Mouse (Mus musculus): ENCODE data around the gene Slc31a2. TPM values are rescaled to one million over a fixed set of nuclear protein-coding genes. Genes with fewer than 3 reads are reported as not detected.

Slc31a2 gene
- polyA plus RNA-seq, 1 experiment, result 33.0 TPM

- Histone ChIP-seq H3K27me3 (replicated peaks; ENCODE audit: control insufficient read depth, insufficient read depth, low read length) (no peaks in the 10 kb centered on the region), H3K4me3 (ENCODE audit: insufficient read depth, low read depth, low read length) (no peak overlapping the region), H3K27ac (ENCODE audit: insufficient read depth, low read depth, low read length) (no peak overlapping the region), H3K36me3 (ENCODE audit: control insufficient read depth, insufficient read depth, low read length) (no peaks in the 10 kb centered on the region; the same call in none of the 2 replicates), H3K4me1 (ENCODE audit: control insufficient read depth, insufficient read depth, low read length) (peaks cover 8% of the 10 kb centered on the region)
- no peak for TF ChIP-seq POLR2A (IDR thresholded peaks at IDR 0.05; ENCODE audit: low read depth, low read length)
- TF ChIP-seq CTCF (conservative IDR thresholded peaks at IDR 0.05; ENCODE audit: insufficient read depth, insufficient read length, low read depth, low read length), result no peak
- DNase-seq, result no peak
- 86% methylated on average over 9 of the region's 9 CpGs for WGBS
Observed at GRCm38 (mm10) chr4:62290816-62291505, 28.6 kb downstream of the Slc31a2 start.

DNA sequence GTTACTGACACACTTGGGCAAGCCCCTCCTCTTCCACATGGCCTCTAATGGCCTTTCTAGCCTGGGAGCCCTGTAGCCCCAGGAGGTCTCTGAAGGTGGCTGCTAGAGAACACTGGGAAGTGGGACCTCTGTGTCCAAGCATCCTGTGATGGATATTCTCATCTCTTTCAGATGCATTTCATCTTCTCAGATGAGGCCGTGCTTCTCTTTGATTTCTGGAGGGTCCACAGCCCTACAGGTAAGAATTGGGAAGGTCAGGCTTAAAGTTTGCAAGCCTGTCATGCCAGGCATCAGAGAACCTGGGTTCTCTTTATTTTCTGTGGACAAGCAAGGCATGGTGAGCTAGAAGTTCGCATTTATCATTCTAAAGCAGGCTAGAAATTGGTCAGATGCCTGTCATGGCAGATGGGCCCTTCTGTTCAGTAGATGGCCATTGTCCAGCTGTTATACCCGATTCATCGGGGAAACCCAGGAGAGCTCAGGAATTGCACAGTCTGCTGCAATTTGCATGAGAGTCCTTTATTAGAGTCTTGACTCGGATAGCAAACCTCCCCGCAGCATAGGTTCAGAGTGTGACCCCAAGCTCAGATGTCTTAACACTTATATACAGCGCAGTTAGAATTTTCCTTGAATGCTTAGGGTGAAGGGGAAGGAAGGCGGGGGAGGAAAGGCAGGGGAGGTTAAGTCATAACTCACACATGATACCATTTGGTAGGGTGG, 30.3 kb downstream of the Slc31a2 start:
- peaks cover 1% of the 10 kb centered on the region for H3K4me1 ChIP-seq (ENCODE audit: control insufficient read depth, insufficient read depth, low read length)
- H3K27me3 ChIP-seq (replicated peaks; ENCODE audit: control insufficient read depth, insufficient read depth, low read length), result no peaks in the 10 kb centered on the region
- DNase-seq, result no peak
- no peak overlapping the region for H3K4me3 ChIP-seq (ENCODE audit: insufficient read depth, low read depth, low read length)
- H3K36me3 ChIP-seq (ENCODE audit: control insufficient read depth, insufficient read depth, low read length), result no peaks in the 10 kb centered on the region; the same call in none of the 2 replicates
- TF ChIP-seq CTCF (conservative IDR thresholded peaks at IDR 0.05; ENCODE audit: insufficient read depth, insufficient read length, low read depth, low read length), result no peak
- TF ChIP-seq POLR2A (IDR thresholded peaks at IDR 0.05; ENCODE audit: low read depth, low read length), result no peak
- WGBS, result 69% methylated on average over 8 of the region's 8 CpGs
- H3K27ac ChIP-seq (ENCODE audit: insufficient read depth, low read depth, low read length), result no peak overlapping the region

GRCm38 (mm10) chr4:62293219-62293861, 31.0 kb downstream of the Slc31a2 start:
- no peak for DNase-seq
- 67% methylated on average over 10 of the region's 10 CpGs for WGBS
- no peak for TF ChIP-seq CTCF (conservative IDR thresholded peaks at IDR 0.05; ENCODE audit: insufficient read depth, insufficient read length, low read depth, low read length)
- TF ChIP-seq POLR2A (IDR thresholded peaks at IDR 0.05; ENCODE audit: low read depth, low read length), result no peak
- Histone ChIP-seq H3K36me3 (ENCODE audit: control insufficient read depth, insufficient read depth, low read length) (no peaks in the 10 kb centered on the region; the same call in none of the 2 replicates), H3K4me1 (ENCODE audit: control insufficient read depth, insufficient read depth, low read length) (no peaks in the 10 kb centered on the region; the same call in 1 of the 2 replicates), H3K4me3 (ENCODE audit: insufficient read depth, low read depth, low read length) (no peak overlapping the region), H3K27ac (ENCODE audit: insufficient read depth, low read depth, low read length) (no peak overlapping the region), H3K27me3 (replicated peaks; ENCODE audit: control insufficient read depth, insufficient read depth, low read length) (no peaks in the 10 kb centered on the region)

DNA sequence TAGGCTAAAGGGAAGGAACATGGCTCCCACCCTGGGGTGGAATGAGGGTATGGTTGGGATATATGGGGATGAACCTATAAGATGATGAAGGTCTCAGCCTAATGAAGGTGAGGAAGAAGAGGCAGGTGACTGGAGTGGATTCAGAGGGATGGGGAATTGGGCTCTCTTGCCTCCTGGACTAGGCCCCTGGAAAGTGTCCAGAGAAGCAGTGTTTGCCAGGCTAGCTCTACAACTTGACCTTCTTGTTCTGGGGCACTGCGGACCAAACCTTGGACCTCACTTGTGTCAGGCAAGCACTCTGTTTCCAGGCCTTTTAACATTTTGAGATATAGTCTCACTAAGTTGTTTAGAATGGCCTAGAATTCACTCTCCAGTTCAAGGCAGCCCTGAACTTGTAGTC, 32.4 kb downstream of the Slc31a2 start:
- H3K27me3 ChIP-seq (replicated peaks; ENCODE audit: control insufficient read depth, insufficient read depth, low read length), result no peaks in the 10 kb centered on the region
- H3K36me3 ChIP-seq (ENCODE audit: control insufficient read depth, insufficient read depth, low read length), result no peaks in the 10 kb centered on the region; the same call in none of the 2 replicates
- no peak overlapping the region for H3K27ac ChIP-seq (ENCODE audit: insufficient read depth, low read depth, low read length)
- no peak for TF ChIP-seq CTCF (conservative IDR thresholded peaks at IDR 0.05; ENCODE audit: insufficient read depth, insufficient read length, low read depth, low read length)
- TF ChIP-seq POLR2A (IDR thresholded peaks at IDR 0.05; ENCODE audit: low read depth, low read length), result no peak
- H3K4me3 ChIP-seq (ENCODE audit: insufficient read depth, low read depth, low read length), result no peak overlapping the region
- WGBS, result 54% methylated on average over 1 of the region's 1 CpGs
- no peaks in the 10 kb centered on the region for H3K4me1 ChIP-seq (ENCODE audit: control insufficient read depth, insufficient read depth, low read length)
- peak; percentile 52 for DNase-seq

DNA sequence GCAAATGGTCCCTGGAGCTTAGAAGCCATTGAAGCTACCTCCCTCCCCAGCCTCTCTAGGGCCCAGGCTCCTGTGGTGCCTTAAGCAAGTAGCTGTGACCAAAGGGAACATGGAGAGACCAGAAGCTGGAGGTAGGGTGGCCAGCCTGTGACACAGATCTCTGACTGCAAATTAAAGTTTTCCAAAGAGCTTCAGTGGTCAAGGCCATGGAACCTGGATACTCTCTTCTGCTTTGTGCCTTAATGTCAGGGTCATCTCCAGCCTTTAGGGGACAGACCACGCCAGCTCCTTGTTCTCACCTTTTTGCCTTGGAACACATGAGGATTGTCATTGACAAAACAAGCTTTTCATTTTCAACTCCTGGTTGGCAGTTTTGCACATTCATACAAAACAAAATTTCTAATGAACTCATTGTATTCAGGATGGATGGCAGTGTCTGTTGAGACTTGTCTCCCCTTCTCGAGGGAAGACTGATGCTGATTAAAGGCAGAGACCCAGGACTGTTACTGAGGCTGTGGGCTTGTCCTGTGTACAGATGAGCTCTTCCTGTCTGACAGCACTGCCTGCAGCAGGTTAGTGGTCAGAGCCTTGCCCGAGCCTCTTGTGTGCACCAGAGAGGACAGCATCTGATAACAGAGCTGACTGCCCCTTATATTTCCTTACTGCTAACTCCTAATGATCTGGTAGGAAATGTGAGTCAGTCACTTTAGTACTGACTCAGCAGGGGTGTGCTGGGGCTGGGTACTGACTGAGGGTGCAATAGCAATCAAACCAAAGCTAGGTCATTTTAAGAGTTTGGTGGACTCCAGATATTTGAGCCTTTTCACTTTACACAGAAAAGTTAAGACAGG, 35.1 kb downstream of the Slc31a2 start:
- no peaks in the 10 kb centered on the region for H3K4me1 ChIP-seq (ENCODE audit: control insufficient read depth, insufficient read depth, low read length)
- 81% methylated on average over 3 of the region's 3 CpGs for whole genome bisulfite sequencing
- no peaks in the 10 kb centered on the region; the same call in none of the 2 replicates for H3K36me3 ChIP-seq (ENCODE audit: control insufficient read depth, insufficient read depth, low read length)
- TF ChIP-seq POLR2A (IDR thresholded peaks at IDR 0.05; ENCODE audit: low read depth, low read length), result no peak
- no peak for TF ChIP-seq CTCF (conservative IDR thresholded peaks at IDR 0.05; ENCODE audit: insufficient read depth, insufficient read length, low read depth, low read length)
- H3K27ac ChIP-seq (ENCODE audit: insufficient read depth, low read depth, low read length), result no peak overlapping the region
- no peaks in the 10 kb centered on the region for H3K27me3 ChIP-seq (replicated peaks; ENCODE audit: control insufficient read depth, insufficient read depth, low read length)
- no peak for DNase-seq
- H3K4me3 ChIP-seq (ENCODE audit: insufficient read depth, low read depth, low read length), result no peak overlapping the region

DNA sequence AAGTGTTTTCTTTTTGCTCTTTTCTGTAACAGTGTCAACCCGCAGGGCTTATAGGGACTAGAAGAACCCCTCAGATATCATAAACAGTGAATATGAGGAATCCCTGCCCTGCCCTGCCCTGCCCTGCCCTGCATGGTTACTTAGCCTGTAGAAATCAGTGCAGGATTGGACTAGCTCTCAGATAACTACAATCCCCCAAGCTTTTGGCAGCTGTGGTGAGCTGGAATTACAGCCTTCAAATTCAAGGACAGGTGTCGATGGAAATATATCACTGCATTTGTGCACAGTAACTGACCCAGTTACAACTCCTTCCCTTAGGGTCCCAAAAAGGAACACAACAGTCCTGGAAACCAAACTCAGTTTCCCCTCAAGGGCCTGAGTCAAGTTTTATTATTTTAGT, 37.6 kb downstream of the Slc31a2 start:
- TF ChIP-seq POLR2A (IDR thresholded peaks at IDR 0.05; ENCODE audit: low read depth, low read length), result no peak
- no peak for TF ChIP-seq CTCF (conservative IDR thresholded peaks at IDR 0.05; ENCODE audit: insufficient read depth, insufficient read length, low read depth, low read length)
- 92% methylated on average over 2 of the region's 2 CpGs for WGBS
- Histone ChIP-seq H3K36me3 (ENCODE audit: control insufficient read depth, insufficient read depth, low read length) (peaks cover 2% of the 10 kb centered on the region), H3K27ac (ENCODE audit: insufficient read depth, low read depth, low read length) (no peak overlapping the region), H3K27me3 (replicated peaks; ENCODE audit: control insufficient read depth, insufficient read depth, low read length) (no peaks in the 10 kb centered on the region), H3K4me1 (ENCODE audit: control insufficient read depth, insufficient read depth, low read length) (no peaks in the 10 kb centered on the region), H3K4me3 (ENCODE audit: insufficient read depth, low read depth, low read length) (no peak overlapping the region)
- no peak for DNase-seq
